Mouse (Mus musculus) hindbrain, embryonic 16.5 days (tissue): ENCODE measurements around the gene Armc3. TPM values are rescaled to one million over a fixed set of nuclear protein-coding genes. Genes with fewer than 3 reads are reported as not detected.

Source experiments
- ATAC-seq: fragments of 200-750 bp; cut with Nextera tagmentation; 2 replicates; pipeline ENCODE4 v1.8.0; 2017; ENCODE audit warnings: moderate TSS enrichment, moderate library complexity
- H3K27ac ChIP-seq: fragments of 300-500 bp; sonication (generic); 2 replicates; pipeline ENCODE4 v1.5.1; 2014; ENCODE audit warnings: low read depth, mild to moderate bottlenecking, control low read depth, low read length, moderate library complexity
- H3K27me3 ChIP-seq: fragments of 300-500 bp; sonication (generic); replicated peaks from 2 replicates; pipeline ENCODE4 v1.6.1; 2014; ENCODE audit warnings: low read length; ENCODE audit not compliant: control insufficient read depth, insufficient read depth
- H3K36me3 ChIP-seq: fragments of 300-500 bp; sonication (generic); 2 replicates; pipeline ENCODE4 v1.6.1; 2014; ENCODE audit warnings: mild to moderate bottlenecking, low read length, moderate library complexity, mixed read lengths; ENCODE audit not compliant: control insufficient read depth, insufficient read depth
- H3K4me1 ChIP-seq: fragments of 300-500 bp; sonication (generic); 2 replicates; pipeline ENCODE4 v1.6.1; 2014; ENCODE audit warnings: low read depth, low read length; ENCODE audit not compliant: control insufficient read depth, insufficient read depth
- H3K4me2 ChIP-seq: fragments of 300-500 bp; sonication (generic); 2 replicates; pipeline ENCODE4 v1.6.1; 2014; ENCODE audit warnings: mild to moderate bottlenecking, low read length, control low read depth, moderate library complexity
- H3K4me3 ChIP-seq: fragments of 300-500 bp; sonication (generic); 2 replicates; pipeline ENCODE4 v1.5.1; 2014; ENCODE audit warnings: mild to moderate bottlenecking, low read length, control low read depth, moderate library complexity
- H3K9ac ChIP-seq: fragments of 300-500 bp; sonication (generic); 2 replicates; pipeline ENCODE4 v1.6.1; 2014; ENCODE audit warnings: low read depth, mild to moderate bottlenecking, control low read depth, low read length, moderate library complexity
- H3K9me3 ChIP-seq: fragments of 300-500 bp; sonication (generic); 2 replicates; pipeline ENCODE4 v1.6.1; 2014; ENCODE audit warnings: mild to moderate bottlenecking, low read length, moderate library complexity; ENCODE audit not compliant: control insufficient read depth
- WGBS: fragments of 180-500 bp; shearing (Covaris S2); extraction: QIAGEN DNeasy Blood & Tissue Kit; methylation state at CpG from one replicate; pipeline ENCODE4 v1.1.7; 2014; 5-methylcytosine and 5-hydroxymethylcytosine counted together
- polyA plus RNA-seq: library from polyadenylated mRNA; unstranded; fragments of >200 nt; fragmentation: Nextera tagmentation; extraction: Ambion mirVana; gene quantifications from 2 replicates; pipeline ENCODE4 v1.2.1, GENCODE M21; 2015

Armc3 gene
- polyA plus RNA-seq, 1 experiment from 2014 or later = 1.6 TPM

DNA sequence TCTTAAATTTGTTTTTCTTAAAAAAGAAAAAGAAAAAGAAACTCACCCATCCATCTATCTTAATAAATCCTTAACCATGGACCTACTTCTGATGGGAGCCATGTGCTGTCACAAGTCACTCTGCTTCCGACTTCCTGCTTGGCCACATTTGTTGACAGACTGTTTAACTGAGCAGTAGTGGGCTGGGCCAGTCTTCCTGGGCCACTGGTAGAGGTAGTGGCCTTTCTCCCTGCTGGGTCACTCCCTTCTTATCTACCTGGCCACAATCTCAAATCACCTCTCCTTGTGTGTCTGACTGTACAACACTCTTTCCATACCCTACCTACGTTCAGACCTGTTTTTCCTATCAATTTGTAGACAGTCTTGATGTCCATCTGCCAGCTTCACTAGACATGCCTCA, 66.7 kb downstream of the Armc3 start:
- H3K4me1 ChIP-seq = no peaks in the 10 kb centered on the region
- H3K36me3 ChIP-seq = no peaks in the 10 kb centered on the region
- H3K27ac ChIP-seq = no peak overlapping the region
- no peak overlapping the region for H3K9ac ChIP-seq
- no peak for ATAC-seq
- H3K9me3 ChIP-seq = no peaks in the 10 kb centered on the region
- 85% methylated on average over 2 of the region's 2 CpGs for WGBS
- H3K4me2 ChIP-seq = no peak overlapping the region
- H3K27me3 ChIP-seq = no peaks in the 10 kb centered on the region
- no peak overlapping the region for H3K4me3 ChIP-seq

DNA sequence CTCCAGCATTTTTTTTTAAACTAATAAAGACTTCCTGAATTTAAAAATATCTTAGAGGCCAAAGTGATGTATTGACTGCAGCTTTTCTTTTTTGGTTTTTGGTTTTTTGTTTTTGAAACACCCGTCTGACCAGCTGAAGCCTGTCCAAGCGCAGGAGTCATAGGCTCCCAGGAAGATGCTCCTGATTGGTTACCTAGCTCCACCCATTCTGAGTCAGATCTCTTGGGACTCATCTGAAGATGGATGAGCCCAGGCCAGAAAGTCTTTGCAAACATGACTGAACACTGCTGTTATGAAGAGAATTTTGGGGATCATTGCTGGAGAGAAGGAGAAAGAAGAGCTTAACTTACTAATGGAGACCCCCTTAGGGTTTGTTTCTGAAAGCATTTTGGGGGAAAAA, 68.3 kb downstream of the Armc3 start:
- no peak for ATAC-seq
- Histone ChIP-seq H3K27me3 (no peaks in the 10 kb centered on the region), H3K27ac (no peak overlapping the region), H3K9ac (no peak overlapping the region), H3K4me2 (no peak overlapping the region), H3K4me3 (no peak overlapping the region), H3K36me3 (no peaks in the 10 kb centered on the region), H3K9me3 (no peaks in the 10 kb centered on the region), H3K4me1 (no peaks in the 10 kb centered on the region)
- WGBS = 68% methylated on average over 2 of the region's 2 CpGs

DNA sequence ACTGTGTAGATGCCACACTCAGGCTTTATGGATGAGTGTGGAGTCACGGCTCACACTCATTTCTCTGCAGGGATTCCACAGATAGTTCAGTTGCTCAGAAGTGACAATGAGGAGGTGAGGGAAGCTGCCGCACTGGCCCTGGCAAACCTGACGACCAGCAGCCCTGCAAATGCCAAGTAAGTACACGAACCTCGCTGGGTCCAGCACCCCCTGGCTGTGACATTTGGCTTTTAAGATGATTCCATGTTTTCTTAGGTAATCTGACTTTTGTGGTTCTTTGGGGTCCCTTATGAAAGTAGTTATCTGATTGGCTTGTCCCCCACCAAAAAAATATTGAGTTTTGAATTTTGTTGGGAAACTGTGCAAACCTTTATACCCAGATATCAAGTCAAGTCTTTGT, 70.9 kb downstream of the Armc3 start:
- Histone ChIP-seq H3K9ac (no peak overlapping the region), H3K27ac (no peak overlapping the region), H3K27me3 (no peaks in the 10 kb centered on the region), H3K36me3 (no peaks in the 10 kb centered on the region), H3K4me2 (no peak overlapping the region), H3K4me1 (no peaks in the 10 kb centered on the region), H3K4me3 (no peak overlapping the region), H3K9me3 (no peaks in the 10 kb centered on the region)
- no peak for ATAC-seq
- WGBS = 55% methylated on average over 5 of the region's 5 CpGs

DNA sequence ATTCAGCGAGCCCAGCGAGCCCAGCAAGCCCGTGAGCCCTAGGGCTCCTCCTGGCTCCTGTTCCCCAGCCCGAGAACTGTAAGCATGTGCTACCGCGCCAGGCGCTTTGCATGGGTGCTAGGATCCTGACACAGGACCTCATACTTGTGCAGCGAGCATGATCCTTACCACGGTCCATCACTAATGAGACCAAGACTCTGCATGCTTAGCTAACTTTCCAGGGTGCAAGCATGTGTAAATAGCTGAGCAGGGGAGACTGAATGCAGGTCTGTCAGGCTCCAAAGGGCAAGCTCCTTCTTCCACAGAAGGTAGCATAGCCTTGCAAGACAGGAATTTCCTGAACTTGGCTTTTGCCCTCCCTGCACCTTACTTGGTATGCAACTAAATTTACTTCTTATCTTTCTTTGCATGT, 71.6 kb downstream of the Armc3 start:
- no peaks in the 10 kb centered on the region for H3K27me3 ChIP-seq
- no peak overlapping the region for H3K4me3 ChIP-seq
- no peak overlapping the region for H3K9ac ChIP-seq
- 36% methylated on average over 9 of the region's 9 CpGs for WGBS
- H3K4me2 ChIP-seq = no peak overlapping the region
- no peak overlapping the region for H3K27ac ChIP-seq
- no peaks in the 10 kb centered on the region for H3K4me1 ChIP-seq
- ATAC-seq = no peak
- H3K36me3 ChIP-seq = no peaks in the 10 kb centered on the region
- no peaks in the 10 kb centered on the region for H3K9me3 ChIP-seq

DNA sequence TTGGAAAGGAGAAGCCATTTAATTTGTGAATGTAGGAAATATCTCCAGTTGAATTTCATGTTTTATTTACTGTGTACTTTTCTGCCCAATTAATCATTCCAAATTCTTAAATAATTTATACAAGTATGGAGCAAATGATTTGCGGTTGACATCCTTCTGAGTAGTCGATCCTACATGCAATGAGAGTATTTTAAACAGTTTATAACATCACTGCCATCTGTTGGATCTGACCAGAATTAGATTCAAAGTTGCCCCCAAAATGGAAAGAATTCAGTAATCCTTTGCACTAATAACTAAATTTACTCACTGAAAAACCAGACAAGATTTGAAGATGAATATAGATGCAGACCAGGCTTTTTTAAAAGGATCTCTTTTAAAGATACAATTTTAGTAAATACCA, 75.5 kb downstream of the Armc3 start:
- 44% methylated on average over 2 of the region's 2 CpGs for WGBS
- ATAC-seq = no peak

DNA sequence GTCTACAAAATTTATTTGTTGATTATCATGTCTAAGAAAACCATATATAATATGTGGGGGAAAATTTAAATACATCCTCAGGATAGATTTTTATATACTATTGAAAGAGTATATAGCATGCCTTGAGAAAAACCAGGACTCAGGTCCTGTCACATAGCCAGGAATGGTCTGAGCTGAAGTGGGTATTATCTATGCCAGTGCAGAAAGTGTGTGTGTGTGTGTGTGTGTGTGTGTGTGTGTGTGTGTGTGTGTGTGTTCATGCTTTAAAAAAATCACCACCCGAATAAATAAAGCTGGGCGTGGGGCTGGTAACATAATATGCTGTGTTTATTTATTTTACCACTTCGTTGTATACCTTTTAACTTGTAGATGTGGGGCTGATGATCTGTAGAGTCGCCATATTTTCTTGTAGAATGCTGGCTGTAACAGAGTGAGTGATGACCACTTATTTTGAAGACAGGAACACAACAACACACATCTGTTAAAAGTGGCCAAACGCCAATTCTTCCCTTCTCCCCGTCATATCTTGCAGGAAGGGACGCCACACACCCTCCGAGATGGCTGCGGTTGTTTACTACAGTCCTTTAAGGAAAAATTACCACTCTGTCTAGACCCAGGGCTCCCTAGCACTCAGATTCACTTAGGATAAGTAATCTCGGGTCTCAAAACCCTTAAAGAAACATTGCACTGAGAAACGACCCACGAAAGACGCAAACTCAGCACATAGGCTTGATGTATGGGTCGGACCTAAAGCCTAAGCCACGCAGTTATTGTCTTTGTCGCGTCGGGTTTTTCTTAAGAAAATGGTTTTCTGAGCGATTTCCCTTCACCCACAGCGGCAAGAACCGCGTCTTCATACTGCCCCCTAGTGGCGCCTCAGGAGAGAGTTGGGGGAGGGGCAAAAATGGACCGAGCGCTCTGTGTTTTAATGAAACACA, 76.8 kb downstream of the Armc3 start:
- H3K4me3 ChIP-seq = peak overlapping the region; percentile 40
- 8% methylated on average over 25 of the region's 25 CpGs for WGBS
- peak; percentile 86 for ATAC-seq
- H3K9ac ChIP-seq = peak overlapping the region; percentile 54
- H3K27me3 ChIP-seq = no peaks in the 10 kb centered on the region; the same call in 1 of the 2 replicates
- H3K27ac ChIP-seq = peak overlapping the region; percentile 62
- no peaks in the 10 kb centered on the region for H3K36me3 ChIP-seq
- no peaks in the 10 kb centered on the region for H3K4me1 ChIP-seq
- peak overlapping the region; percentile 56 for H3K4me2 ChIP-seq
- H3K9me3 ChIP-seq = no peaks in the 10 kb centered on the region

More for the DNA sequence above, 75.5 kb downstream of the Armc3 start:
- H3K4me2 ChIP-seq = no peak overlapping the region
- no peaks in the 10 kb centered on the region for H3K4me1 ChIP-seq
- no peaks in the 10 kb centered on the region for H3K36me3 ChIP-seq
- H3K9me3 ChIP-seq = no peaks in the 10 kb centered on the region
- H3K9ac ChIP-seq = no peak overlapping the region
- H3K27ac ChIP-seq = no peak overlapping the region
- no peak overlapping the region for H3K4me3 ChIP-seq
- H3K27me3 ChIP-seq = no peaks in the 10 kb centered on the region; the same call in 1 of the 2 replicates

DNA sequence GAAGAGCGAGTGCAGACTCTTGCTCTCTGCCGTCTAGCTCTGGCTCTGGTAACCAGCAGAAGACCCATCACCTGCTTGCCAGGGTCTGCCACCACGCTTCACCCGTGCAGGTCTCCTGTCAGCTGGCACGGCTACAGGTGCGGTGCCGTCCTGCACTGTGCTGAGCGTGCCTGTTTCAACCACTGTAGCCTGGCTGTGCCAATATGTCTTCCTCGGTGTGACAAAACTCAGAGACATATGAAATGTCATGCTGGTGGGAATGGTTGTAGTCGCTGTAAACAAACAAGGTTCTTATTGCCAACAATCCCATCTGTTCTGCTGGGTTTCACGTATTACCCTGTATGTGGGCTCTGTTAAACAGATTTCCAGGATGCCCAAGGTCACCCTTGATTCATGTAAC, 81.2 kb downstream of the Armc3 start:
- Histone ChIP-seq H3K27me3 (no peaks in the 10 kb centered on the region; the same call in 1 of the 2 replicates), H3K4me1 (no peaks in the 10 kb centered on the region), H3K4me3 (no peak overlapping the region), H3K27ac (no peak overlapping the region), H3K9me3 (no peaks in the 10 kb centered on the region), H3K4me2 (no peak overlapping the region), H3K9ac (no peak overlapping the region), H3K36me3 (no peaks in the 10 kb centered on the region)
- WGBS = 79% methylated on average over 11 of the region's 11 CpGs
- no peak for ATAC-seq

DNA sequence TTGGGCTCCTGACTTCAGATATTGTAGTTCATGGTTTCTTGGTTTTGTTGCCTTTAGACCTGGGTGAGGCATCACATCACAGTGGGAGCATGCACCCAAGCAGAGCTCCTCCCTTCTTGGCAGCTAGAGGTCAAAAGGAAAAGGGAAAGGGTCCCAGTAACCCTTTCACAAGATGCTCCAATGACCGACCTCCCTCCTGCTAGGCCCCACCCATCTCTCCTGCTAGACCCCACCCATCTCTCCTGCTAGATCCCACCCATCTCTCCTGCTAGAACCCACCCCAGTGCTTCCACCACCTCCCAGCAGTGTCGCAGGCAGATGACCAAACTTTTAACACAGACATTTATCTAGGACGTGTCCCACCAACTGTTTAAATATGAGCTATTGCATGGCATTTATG, 93.3 kb downstream of the Armc3 start:
- Histone ChIP-seq H3K36me3 (no peaks in the 10 kb centered on the region), H3K9ac (no peak overlapping the region), H3K4me1 (no peaks in the 10 kb centered on the region), H3K27me3 (no peaks in the 10 kb centered on the region), H3K4me2 (no peak overlapping the region), H3K27ac (no peak overlapping the region), H3K9me3 (no peaks in the 10 kb centered on the region), H3K4me3 (no peak overlapping the region)
- WGBS = 54% methylated on average over 3 of the region's 3 CpGs
- no peak for ATAC-seq

DNA sequence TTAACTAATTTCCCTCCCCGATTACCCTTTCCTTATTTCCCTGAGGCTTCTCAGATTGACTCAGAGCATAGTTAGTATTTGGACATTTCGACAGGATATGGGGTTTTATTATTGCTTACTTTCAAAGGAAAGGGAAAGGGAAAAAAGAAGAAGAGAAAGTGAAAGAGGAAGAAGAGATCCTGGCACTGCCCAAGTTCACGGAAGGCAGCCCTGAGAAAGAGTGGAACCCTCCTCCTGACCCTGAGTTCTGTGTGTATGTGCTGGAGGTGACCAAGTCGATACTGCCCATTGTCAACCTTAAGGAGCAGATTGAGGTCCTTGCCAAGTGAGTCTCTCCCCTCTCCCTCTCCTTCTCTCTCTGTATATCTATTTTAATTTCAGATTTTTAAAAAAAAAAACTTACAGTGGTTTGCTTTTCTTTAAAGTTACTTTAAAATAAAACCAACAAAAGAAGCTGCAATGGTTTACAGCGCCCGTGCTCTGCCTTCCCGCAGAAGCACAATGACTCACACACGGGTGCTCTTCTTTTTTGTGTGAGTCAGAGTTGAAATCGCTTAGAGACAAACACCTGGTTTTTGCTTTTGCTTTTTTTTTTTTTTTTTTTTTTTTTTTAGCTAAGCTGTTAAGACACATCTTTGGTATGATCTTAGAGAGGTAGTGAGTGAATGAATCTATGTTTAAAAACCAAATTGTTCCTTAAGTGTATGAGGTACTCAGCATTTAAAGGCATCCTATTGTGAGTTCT, 101.4 kb downstream of the Armc3 start:
- no peak overlapping the region for H3K9ac ChIP-seq
- no peak overlapping the region for H3K27ac ChIP-seq
- 75% methylated on average over 9 of the region's 9 CpGs for WGBS
- no peak overlapping the region for H3K4me2 ChIP-seq
- no peaks in the 10 kb centered on the region for H3K36me3 ChIP-seq
- no peaks in the 10 kb centered on the region for H3K27me3 ChIP-seq
- no peaks in the 10 kb centered on the region for H3K9me3 ChIP-seq
- no peak overlapping the region for H3K4me3 ChIP-seq
- ATAC-seq = no peak
- H3K4me1 ChIP-seq = no peaks in the 10 kb centered on the region
